Mouse (Mus musculus) cerebellum, adult 18-20 months (tissue): Measurements from ENCODE around the gene Rps18.
A peak's percentile ranks its signal among the peaks of the same experiment; 100 is the strongest.
"Not testable (repeated sequence)": the region's sequence is repeated elsewhere in the genome, so short reads cannot be mapped to it uniquely, and the experiment has no call there.

ENCODE experiments used
- DNase-seq, 2 experiments: peaks; one replicate each; pipeline ENCODE4 v3.0.0; 2021

Rps18 gene

DNA sequence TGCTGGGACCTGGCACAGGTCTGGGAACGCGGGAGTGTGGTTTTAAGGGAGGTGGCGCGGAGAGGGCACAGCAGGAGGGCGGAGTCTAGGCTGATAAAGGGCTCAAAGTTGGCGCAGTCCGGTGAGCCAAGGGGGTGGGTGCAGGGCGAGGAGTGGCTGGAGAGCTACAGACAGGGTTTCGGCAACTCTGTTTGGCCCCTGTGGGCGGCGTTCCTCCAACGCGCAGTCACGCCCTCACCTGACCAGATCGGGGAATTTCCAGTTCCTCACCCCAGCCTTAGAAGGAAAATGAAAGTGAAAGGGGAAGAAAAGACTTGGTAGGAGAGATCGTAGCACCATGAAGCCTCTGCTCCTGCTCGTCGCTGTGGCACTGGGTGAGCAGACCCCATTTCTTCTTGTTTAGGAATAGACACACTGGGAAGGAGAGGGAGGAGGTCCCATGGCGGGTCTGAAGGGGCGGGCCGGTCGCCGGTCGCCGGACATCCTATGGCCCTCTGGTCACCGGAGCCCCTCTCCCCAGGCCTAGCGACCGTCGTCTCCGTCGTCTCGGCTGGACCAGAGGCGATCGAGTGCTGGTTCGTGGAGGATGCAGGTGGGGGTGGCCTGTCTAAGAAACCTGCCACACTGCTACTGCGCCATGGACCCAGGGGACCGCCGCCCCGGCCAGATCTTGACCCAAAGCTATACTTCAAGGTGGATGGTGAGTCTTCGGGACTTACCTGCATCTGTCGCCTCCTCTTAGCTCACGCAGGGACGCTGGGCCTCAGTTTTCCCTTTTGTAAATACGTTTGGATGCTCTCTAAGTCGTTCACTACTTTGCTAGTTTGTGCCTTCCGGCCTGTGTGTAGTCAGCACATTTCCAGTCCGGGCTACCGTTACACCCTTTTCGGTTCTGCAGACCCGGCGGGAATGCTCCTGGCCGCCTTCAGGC, 36.2 kb downstream of the Rps18 start:
- peak; percentile 69 to 76 for DNase-seq

DNA sequence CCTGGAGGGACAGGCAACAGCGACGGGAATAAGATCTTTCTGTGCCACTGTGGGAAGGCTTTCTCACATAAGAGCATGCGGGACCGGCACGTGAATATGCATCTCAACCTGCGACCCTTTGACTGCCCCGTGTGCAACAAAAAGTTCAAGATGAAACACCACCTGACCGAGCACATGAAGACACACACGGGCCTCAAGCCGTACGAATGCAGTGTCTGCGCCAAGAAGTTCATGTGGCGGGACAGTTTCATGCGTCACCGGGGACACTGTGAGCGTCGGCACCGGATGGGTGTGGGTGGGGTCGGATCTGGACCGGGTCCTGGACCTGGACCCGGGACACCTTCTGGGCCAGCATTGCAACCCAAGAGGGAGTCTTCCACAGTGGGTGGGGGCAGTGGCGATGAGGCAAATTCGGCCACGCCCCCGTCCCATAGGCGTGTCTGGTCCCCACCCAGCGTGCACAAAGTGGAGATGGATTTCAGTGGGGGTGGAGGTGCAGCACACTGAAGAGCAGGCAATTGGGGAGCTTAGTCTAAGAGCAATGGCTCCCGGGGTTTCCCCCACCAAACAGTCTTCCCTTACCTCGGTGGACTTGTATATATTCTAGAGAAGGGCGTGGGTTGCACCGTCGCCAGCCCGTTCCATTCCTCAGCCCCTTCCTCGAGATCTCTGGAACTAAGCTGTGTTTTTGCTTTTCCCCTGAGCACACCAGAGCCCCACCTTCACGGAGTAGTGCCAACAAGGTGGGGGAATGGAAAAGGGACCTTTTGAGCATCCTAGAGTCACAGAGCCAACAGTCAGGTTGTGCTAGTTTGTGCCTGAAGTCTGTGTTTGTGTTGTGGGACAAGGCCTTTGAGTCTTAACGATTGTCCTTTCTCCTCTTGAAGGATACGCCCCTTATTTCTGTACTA, 37.3 kb downstream of the Rps18 start:
- DNase-seq, result no peak

DNA sequence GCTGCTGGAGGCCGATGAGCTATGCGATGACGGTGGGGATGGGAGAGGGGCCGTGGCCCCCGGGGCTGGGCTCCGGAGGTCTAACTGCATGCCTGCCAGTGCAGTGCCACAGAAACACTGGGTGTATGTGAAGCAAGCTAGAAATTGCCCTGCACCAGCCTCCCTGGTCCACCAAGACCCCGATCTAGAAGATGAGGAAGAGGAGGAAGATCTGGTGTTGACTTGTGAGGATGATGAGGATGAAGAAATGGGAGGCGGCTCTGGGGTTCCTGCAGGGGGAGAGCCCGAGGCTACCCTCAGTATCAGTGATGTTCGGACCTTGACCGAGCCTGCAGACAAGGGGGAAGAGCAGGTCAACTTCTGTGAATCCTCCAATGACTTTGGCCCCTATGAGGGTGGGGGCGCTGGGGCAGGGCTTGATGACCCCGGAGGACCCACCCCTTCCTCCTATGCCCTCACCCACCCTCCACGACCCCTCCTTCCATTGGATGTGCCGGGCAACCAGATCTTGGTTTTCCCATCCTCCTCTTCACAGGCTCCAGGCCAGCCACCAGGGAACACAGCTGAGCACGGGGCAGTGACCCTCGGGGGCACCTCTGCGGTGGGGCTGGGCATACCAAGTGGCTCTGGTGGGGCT, 38.0 kb downstream of the Rps18 start:
- DNase-seq, result no peak

DNA sequence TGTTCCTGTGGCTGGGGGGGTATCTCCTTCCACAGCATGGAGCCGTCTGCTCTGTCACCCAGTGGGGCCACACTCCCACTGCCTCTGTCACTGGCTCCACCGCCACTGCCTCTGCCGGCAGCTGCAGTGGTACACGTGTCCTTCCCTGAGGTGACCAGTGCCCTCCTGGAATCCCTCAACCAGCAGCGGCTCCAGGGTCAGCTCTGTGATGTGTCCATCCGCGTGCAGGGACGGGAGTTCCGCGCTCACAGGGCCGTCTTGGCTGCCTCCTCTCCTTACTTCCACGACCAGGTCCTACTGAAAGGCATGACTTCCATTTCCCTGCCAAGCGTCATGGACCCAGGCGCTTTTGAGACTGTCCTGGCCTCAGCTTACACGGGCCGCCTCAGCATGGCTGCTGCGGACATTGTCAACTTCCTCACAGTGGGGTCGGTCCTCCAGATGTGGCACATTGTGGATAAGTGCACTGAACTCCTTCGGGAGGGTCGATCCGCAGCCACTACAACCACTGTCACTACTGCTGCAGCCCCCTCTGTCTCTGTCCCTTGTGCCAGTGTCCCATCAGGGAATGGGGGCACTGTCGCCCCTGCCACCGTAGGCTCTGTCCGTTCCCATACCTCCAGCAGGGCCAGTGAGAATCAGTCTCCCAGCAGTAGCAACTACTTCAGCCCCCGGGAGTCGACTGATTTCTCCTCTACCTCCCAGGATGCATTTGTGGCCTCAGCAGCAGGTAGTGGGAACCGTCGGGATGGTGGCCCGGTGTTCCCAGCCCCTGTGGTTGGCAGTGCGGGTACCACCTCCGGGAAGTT, 38.8 kb downstream of the Rps18 start:
- peak in 1 of 2 experiments; percentile 37 for DNase-seq

DNA sequence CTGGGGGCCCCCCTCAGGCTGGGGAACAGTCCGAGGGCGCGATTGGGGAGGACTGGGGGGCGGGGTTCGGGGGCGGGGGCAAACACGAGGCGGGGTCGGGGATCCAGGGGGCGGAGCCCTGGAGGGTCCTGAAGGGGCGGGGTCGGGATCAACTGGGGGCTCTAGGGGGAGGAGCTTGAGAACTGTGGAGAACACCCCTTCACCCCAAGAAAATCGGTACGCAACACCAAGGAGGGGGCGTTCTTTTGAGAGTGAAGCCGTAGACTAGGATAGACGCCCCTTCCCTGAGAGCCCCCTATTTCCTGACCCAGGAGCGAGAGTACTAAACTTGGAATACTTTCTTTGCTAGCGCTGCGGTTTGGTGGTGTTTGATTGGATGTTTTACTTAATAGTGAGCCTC, 39.5 kb downstream of the Rps18 start:
- peak in 1 of 2 experiments; percentile 55 for DNase-seq

DNA sequence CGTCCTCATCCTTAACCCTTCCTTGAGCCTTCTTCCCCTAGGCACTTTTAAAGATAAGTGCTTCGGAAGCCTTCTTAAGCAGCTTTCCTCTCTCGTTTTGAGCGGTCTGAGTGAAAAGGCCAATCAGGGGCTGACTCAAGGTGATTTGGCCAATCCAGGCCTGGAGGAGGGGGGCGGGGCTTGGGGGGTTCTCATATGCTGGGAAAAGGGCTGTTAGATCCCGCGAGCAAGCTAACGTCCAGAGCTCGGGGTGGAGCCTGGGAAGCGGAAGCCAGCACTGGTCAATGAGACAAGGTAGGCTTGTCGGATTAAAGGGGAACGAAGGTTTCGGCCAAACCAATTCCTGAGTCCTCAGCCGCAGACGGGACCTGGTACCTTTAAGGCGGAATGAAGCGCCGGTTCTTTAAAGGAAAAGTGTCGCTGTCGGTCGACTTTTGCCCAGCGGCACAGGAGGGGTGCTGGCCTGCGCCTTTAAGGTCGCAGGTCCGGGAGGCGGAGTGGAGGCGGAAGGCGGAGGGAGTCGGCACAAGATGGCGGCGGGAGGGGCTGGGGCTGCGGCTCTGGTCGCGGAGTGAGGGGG, 40.0 kb downstream of the Rps18 start, which contains the start of the genes Tapbp and Zbtb22:
Gene Tapbp, plus strand, starts transcription at position 229 of the 580 bp plus-strand sequence.
Gene Zbtb22, plus strand, starts transcription at position 234 of the 580 bp plus-strand sequence.
- DNase-seq, result peak; percentile 96 to 97

DNA sequence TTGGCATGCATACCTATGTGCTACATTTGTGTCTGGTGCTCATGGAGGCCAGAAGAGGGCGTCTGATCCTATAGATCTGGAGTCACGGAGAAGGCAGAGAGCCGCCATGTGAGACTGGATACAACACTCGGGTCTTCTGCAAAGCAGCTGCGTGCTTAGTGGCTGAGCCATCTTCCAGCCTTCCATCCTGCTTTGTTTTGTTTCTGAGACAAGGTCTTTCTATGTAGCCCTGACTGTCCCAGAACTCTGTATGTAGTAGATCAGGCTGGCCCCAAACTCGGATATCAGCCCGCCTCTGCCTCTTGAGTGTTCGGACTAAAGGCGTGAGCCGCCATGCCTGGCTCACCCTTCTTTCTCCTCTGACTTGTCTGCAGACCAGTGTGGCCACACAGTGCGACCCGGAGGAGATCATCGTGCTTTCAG, 40.8 kb downstream of the Rps18 start:
- no peak for DNase-seq

DNA sequence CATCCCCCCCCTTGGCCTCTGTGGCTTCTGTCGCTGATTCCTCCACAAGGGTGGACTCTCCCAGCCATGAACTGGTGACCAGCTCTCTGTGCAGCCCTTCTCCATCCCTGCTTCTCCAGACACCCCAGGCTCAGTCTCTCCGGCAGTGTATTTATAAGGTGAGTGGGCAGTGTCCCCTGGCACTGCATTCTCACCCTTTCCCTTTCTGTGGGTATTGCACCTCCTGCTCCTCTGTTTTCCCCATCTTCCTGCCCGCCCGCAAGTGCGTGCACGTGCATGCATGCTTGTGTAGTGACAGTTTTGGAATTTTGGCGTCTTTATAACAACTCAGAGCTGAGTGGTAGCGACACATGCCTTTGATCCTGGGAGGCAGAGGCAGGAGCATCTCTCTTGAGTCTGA, 41.9 kb downstream of the Rps18 start:
- DNase-seq, result no peak

DNA sequence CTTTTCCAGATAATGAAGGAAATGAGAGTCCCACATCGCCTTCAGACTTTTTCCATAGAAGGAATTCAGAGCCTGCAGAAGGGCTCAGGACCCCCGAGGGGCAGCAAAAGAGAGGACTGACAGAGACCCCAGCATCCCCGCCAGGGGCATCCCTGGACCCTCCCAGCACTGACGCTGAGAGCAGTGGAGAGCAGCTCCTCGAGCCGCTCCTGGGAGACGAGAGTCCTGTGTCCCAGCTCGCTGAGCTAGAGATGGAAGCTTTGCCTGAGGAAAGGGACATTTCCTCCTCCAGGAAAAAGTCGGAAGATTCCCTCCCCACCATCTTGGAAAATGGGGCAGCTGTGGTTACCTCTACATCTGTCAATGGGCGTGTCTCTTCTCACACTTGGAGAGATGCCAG, 42.5 kb downstream of the Rps18 start:
- DNase-seq, result no peak

DNA sequence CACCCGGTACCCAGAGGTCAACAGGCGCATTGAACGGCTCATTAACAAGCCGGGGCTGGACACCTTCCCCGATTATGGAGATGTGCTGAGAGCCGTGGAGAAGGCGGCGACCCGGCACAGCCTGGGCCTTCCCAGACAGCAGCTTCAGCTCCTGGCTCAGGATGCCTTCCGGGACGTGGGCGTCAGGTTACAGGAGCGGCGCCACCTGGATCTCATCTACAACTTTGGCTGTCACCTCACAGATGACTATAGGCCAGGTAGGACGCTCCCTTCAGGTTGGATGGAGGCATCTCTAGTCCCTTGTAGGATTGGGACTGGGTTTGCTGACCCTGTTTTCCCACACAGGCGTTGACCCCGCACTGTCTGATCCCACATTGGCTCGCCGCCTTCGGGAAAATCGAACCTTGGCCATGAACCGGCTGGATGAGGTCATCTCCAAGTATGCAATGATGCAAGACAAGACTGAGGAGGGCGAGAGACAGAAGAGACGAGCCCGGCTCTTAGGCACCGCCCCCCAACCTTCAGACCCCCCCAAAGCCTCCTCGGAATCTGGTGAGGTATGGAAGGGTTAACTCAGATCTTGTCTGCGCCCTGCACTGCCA, 43.9 kb downstream of the Rps18 start:
- DNase-seq, result peak in 1 of 2 experiments; percentile 12

DNA sequence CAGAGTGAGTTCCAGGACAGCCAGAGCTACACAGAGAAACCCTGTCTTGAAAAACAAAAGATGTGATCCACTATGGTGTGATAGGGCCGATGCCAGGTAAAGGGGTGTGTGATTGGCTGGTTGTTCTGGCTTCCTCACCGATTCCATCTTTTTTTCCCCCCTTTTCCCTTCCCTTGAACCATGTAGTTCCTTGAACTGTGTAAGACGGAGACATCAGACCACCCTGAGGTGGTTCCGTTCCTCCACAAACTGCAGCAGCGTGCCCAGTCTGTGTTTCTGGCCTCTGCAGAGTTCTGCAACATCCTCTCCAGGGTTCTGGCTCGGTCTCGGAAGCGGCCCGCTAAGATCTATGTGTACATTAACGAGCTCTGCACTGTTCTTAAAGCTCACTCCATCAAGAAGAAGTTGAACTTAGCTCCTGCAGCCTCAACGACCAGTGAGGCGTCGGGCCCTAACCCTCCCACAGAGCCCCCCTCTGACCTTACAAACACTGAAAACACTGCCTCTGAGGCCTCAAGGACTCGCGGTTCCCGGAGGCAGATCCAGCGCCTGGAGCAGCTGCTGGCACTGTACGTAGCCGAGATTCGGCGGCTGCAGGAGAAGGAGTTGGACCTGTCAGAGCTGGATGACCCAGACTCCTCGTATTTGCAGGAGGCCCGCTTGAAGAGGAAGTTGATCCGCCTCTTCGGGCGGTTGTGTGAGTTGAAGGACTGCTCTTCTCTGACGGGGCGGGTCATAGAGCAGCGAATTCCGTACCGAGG, 44.6 kb downstream of the Rps18 start:
- DNase-seq, result no peak

DNA sequence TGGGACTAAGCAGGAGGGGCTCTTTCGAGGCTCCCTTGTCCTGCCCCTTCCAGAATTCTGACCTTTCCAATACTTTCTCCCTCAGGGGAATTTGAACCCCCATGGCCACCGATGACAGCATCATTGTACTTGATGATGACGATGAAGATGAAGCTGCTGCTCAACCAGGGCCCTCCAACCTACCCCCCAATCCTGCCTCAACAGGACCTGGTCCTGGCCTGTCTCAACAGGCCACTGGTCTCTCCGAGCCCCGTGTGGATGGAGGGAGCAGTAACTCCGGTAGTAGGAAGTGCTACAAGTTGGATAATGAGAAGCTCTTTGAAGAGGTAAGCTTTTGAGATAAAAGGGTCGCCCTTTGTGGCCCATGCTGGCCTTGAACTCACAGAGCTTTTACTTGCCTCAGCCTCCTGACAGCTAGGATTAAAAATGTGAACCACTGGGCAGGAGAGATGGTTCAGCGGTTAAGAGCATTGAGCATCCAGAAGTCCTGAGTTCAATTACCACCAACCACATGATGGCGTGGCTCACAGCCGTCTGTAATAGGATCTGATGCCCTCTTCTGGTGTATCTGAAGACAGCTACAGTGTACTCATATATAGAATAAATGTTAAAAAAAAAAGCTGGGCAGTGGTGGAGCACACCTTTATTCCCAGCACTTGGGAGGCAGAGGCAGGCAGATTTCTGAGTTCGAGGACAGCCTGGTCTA, 45.3 kb downstream of the Rps18 start:
- DNase-seq, result no peak

DNA sequence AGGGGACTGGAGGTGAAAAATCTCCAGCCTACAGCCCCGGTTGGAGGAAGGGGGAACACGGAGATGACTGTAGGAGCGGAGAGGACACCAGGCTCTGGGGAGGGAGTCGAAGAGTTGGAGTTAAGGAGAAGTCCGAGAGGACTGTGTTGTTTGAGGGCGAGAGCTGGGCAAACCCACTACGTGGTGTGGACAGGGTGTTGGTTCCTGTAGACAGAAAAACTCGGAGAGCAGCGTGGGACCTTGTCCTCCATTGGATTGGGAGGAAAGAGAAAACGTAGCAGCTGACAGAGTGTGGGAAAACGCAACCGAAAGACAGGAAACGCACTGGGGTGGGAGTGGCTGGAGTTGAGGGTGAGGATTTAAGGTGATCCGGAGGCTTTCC, 45.9 kb downstream of the Rps18 start:
- DNase-seq, result no peak

DNA sequence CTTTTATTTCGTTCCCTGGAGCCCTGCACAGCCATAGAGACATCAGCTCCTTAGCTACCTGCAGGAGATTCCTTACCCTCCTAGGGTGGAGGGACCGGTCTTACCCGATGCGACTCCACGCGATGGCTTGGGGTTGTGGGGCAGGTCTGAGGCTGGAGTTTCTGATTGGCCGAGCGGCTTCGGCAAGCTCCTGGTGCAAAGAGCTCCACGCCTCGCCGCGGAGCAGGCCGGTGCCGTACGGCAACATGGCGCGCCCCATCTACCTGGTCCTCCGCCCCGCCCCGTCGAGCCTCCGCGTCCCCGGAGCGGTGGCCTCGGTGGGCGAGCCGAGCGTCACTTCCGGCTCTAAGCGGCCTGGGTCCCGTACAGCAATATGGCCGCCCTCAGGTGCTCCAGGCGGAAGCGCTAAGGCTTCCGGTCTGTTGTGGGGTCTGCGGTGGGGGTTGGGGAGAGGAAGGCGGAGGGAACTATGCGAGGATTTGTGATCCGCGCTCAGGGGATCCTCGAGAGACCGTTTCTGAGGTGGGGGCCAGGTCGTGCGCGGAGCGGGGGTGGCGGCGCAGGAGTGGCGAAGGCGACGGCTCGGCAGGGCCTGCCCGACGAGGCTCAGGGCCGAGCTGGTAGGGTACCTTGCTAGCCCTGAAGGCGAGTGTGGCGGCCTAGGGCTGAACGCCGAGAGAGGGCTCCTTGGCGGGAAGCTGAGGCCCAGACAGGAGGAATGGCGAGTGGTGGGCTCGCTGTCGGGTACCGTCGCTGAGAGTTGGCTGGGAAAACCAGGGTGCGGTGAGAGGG, 46.5 kb downstream of the Rps18 start, which contains the start of gene Daxx:
Gene Daxx, plus strand, starts transcription at position 338 of the 792 bp plus-strand sequence.
- DNase-seq, result peak; percentile 99

DNA sequence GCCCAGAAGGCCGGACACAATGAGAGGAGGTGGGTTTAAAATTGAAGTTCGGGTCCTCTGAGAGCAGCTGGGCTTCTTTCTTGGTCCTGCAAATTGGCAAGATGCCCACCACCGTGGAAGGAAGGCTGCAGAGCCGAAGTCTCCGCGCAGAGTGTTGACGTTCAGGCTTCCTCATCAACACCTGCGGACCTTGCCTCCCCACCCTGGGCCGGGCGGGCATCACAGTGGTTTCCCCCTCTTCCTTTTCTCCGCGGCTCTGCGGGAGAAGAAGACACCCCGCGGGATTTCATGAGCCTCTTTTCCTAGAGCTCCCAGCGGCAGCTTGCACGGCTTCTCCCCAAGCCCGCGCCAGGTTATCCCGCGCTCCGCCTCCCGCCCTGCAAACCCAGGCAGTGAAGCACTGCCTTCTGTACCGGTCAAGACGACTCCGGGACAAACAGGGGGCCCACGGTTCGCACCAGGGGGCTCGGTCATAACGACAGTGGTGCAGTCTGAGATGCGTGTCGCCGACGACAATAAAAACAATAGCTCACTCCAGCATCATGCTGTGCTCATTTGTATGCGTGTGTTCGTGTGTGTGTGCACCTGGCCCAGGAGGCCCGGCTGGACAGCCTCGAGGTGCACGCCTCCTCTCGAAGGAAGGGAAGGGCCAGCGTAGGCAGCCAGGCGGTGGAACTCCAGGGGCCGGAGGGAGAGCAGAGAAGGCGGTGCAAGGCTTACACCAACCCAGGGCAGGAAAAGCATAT, 47.3 kb downstream of the Rps18 start:
- peak; percentile 60 to 68 for DNase-seq

DNA sequence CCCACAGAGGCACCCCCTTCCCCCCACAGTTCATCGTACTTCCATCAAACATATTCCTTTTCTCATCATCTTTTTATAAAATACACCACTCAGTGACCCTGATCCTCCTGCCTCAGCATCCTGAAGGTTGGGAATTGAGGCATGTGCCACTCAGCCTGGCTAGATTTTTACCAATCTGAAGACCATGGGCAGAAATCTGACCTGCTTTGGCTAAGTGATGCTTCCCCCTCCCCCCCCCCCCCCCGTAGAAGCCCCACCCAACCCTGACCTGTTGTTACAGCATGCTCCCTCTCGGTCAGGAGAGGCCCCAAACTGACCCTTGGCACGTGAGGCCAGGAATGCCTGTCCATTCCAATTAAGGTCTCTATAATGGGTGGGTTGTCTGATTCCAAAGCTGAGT, 51.0 kb downstream of the Rps18 start, which contains the start of gene Platr17:
Gene Platr17, plus strand, starts transcription at position 301 of the 400 bp plus-strand sequence.
- DNase-seq, result not testable (repeated sequence)

DNA sequence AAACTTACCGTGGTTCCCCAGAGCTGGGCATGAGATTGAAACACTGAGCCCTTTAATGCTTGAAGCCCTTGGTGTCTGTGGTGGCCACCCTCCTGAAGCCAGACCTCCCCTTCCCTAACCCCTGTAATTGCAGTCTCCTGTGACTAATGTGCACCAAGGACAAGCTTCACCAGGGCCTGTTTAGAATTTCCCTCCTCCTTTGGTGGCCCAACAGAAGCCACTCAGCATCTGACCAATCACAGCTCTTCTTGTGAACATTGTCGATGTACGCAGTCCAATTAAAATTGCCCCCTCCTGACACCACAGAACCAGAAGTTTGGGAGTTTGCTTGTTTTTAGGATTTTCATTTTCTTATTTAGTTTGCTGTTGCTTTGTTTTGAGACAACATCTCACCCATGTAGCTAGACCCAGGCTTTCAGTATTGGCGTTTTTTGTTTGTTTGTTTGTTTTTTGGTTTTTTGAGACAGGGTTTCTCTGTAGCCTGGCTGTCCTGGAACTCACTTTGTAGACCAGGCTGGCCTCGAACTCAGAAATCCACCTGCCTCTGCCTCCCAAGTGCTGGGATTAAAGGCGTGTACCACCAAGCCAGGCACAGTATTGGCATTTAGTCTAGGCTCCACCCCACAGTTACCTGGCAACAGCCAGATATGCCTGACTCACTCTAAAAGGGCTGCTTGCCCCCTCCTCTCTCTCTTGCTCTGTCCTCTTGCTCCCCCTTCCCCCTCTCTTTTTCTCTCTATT, 51.7 kb downstream of the Rps18 start:
- not testable (repeated sequence) for DNase-seq
